Mouse (Mus musculus) kidney, embryonic 16.5 days (tissue): ENCODE measurements around the gene Abcg5. TPM values are rescaled to one million over a fixed set of nuclear protein-coding genes. Genes with fewer than 3 reads are reported as not detected.
A peak's percentile ranks its signal among the peaks of the same experiment; 100 is the strongest.

Experiments used
- ATAC-seq: fragments of 200-750 bp; cut with Nextera tagmentation; 2 replicates; pipeline ENCODE4 v1.8.0; 2017; ENCODE audit warnings: moderate TSS enrichment; ENCODE audit not compliant: low FRiP score, low TSS enrichment
- H3K27ac ChIP-seq: fragments of 300-500 bp; sonication (generic); 2 replicates; pipeline ENCODE4 v1.5.1; 2014; ENCODE audit warnings: low read length
- H3K27me3 ChIP-seq: fragments of 300-500 bp; sonication (generic); 2 replicates; pipeline ENCODE4 v1.6.1; 2014; ENCODE audit warnings: low read length, control low read depth, mixed read lengths; ENCODE audit not compliant: insufficient read depth
- H3K36me3 ChIP-seq: fragments of 300-500 bp; sonication (generic); 2 replicates; pipeline ENCODE4 v1.6.1; 2014; ENCODE audit warnings: low read length, control low read depth, mixed read lengths; ENCODE audit not compliant: insufficient read depth
- H3K4me1 ChIP-seq: fragments of 300-500 bp; sonication (generic); 2 replicates; pipeline ENCODE4 v1.6.1; 2014; ENCODE audit warnings: low read length, control low read depth, mixed read lengths; ENCODE audit not compliant: insufficient read depth
- H3K4me2 ChIP-seq: fragments of 300-500 bp; sonication (generic); replicated peaks from 2 replicates; pipeline ENCODE4 v1.6.1; 2014; ENCODE audit warnings: low read depth, low read length
- H3K4me3 ChIP-seq: fragments of 300-500 bp; sonication (generic); 2 replicates; pipeline ENCODE4 v1.5.1; 2014; ENCODE audit warnings: mild to moderate bottlenecking, low read length
- H3K9ac ChIP-seq: fragments of 300-500 bp; sonication (generic); replicated peaks from 2 replicates; pipeline ENCODE4 v1.6.1; 2014; ENCODE audit warnings: low read length
- H3K9me3 ChIP-seq: fragments of 300-500 bp; sonication (generic); 2 replicates; pipeline ENCODE4 v1.6.1; 2016; ENCODE audit warnings: low read length, control low read depth
- WGBS: fragments of 180-500 bp; shearing (Covaris S2); extraction: QIAGEN DNeasy Blood & Tissue Kit; methylation state at CpG from one replicate; pipeline ENCODE4 v1.1.7; 2014; 5-methylcytosine and 5-hydroxymethylcytosine counted together
- polyA plus RNA-seq: library from polyadenylated mRNA; unstranded; fragments of >200 nt; fragmentation: Nextera tagmentation; extraction: Ambion mirVana; gene quantifications from 2 replicates; pipeline ENCODE4 v1.2.1, GENCODE M21; 2015

The Abcg5 gene
- polyA plus RNA-seq, 1 experiment from 2014 or later = 3.7 TPM

- Histone ChIP-seq H3K27ac (no peak overlapping the region), H3K27me3 (no peaks in the 10 kb centered on the region), H3K36me3 (no peaks in the 10 kb centered on the region), H3K4me1 (peaks cover 35% of the 10 kb centered on the region), H3K4me2 (no peak overlapping the region), H3K9ac (no peak overlapping the region), H3K4me3 (no peak overlapping the region), H3K9me3 (no peaks in the 10 kb centered on the region)
- peak; percentile 44; the same call in 1 of the 2 replicates for ATAC-seq
- 49% methylated on average over 16 of the region's 16 CpGs for WGBS
Observed at GRCm38 (mm10) chr17:84672376-84673369, 10.1 kb downstream of the Abcg5 start.

GRCm38 (mm10) chr17:84667848-84668247, 15.0 kb downstream of the Abcg5 start:
- WGBS = 85% methylated on average over 3 of the region's 3 CpGs

GRCm38 (mm10) chr17:84665691-84666090, 17.1 kb downstream of the Abcg5 start:
- Histone ChIP-seq H3K27ac (peak overlapping the region; percentile 55; the same call in 1 of the 2 replicates), H3K4me2 (peak overlapping the region; percentile 34)
- peak; percentile 81 for ATAC-seq

More at GRCm38 (mm10) chr17:84667848-84668247, 15.0 kb downstream of the Abcg5 start:
- Histone ChIP-seq H3K9me3 (no peaks in the 10 kb centered on the region), H3K4me3 (no peak overlapping the region), H3K36me3 (no peaks in the 10 kb centered on the region), H3K27me3 (no peaks in the 10 kb centered on the region), H3K4me1 (peaks cover 24% of the 10 kb centered on the region), H3K27ac (no peak overlapping the region), H3K4me2 (no peak overlapping the region), H3K9ac (no peak overlapping the region)
- no peak for ATAC-seq

GRCm38 (mm10) chr17:84665053-84665452, 17.8 kb downstream of the Abcg5 start:
- Histone ChIP-seq H3K4me3 (no peak overlapping the region), H3K27me3 (no peaks in the 10 kb centered on the region), H3K27ac (peak overlapping the region; percentile 55), H3K9ac (no peak overlapping the region), H3K4me1 (peaks cover 23% of the 10 kb centered on the region), H3K4me2 (peak overlapping the region; percentile 34; the same call in 1 of the 2 replicates), H3K9me3 (no peaks in the 10 kb centered on the region), H3K36me3 (no peaks in the 10 kb centered on the region)
- 13% methylated on average over 10 of the region's 10 CpGs for WGBS
- ATAC-seq = peak; percentile 69

More at GRCm38 (mm10) chr17:84665691-84666090, 17.1 kb downstream of the Abcg5 start:
- no peaks in the 10 kb centered on the region for H3K27me3 ChIP-seq
- H3K36me3 ChIP-seq = no peaks in the 10 kb centered on the region
- no peaks in the 10 kb centered on the region for H3K9me3 ChIP-seq
- peaks cover 23% of the 10 kb centered on the region for H3K4me1 ChIP-seq
- no peak overlapping the region for H3K9ac ChIP-seq
- 9% methylated on average over 9 of the region's 9 CpGs for WGBS
- H3K4me3 ChIP-seq = no peak overlapping the region

GRCm38 (mm10) chr17:84658951-84659350, 23.9 kb downstream of the Abcg5 start:
- Histone ChIP-seq H3K9ac (no peak overlapping the region), H3K36me3 (no peaks in the 10 kb centered on the region), H3K27ac (no peak overlapping the region), H3K4me1 (peaks cover 24% of the 10 kb centered on the region; the same call in 1 of the 2 replicates), H3K27me3 (no peaks in the 10 kb centered on the region), H3K4me2 (no peak overlapping the region), H3K4me3 (no peak overlapping the region), H3K9me3 (no peaks in the 10 kb centered on the region)
- ATAC-seq = no peak
- 74% methylated on average over 8 of the region's 8 CpGs for WGBS

- Histone ChIP-seq H3K4me2 (no peak overlapping the region), H3K4me3 (no peak overlapping the region), H3K27ac (no peak overlapping the region), H3K27me3 (no peaks in the 10 kb centered on the region), H3K4me1 (peaks cover 24% of the 10 kb centered on the region; the same call in 1 of the 2 replicates), H3K9ac (no peak overlapping the region), H3K36me3 (no peaks in the 10 kb centered on the region; the same call in 1 of the 2 replicates), H3K9me3 (no peaks in the 10 kb centered on the region)
- 31% methylated on average over 5 of the region's 5 CpGs for WGBS
- ATAC-seq = 0 out of 2 replicates have a peak, but pooled peaks have one; percentile 53
Observed at GRCm38 (mm10) chr17:84658195-84658594, 24.6 kb downstream of the Abcg5 start.

- WGBS = 62% methylated on average over 7 of the region's 7 CpGs
- no peaks in the 10 kb centered on the region for H3K9me3 ChIP-seq
- H3K36me3 ChIP-seq = no peaks in the 10 kb centered on the region; the same call in 1 of the 2 replicates
- H3K4me2 ChIP-seq = no peak overlapping the region
- H3K4me3 ChIP-seq = no peak overlapping the region
- peak; percentile 40; the same call in 1 of the 2 replicates for ATAC-seq
- H3K27ac ChIP-seq = no peak overlapping the region; the same call in 1 of the 2 replicates
- H3K27me3 ChIP-seq = no peaks in the 10 kb centered on the region
- H3K9ac ChIP-seq = no peak overlapping the region
- peaks cover 24% of the 10 kb centered on the region; the same call in 1 of the 2 replicates for H3K4me1 ChIP-seq
Observed at GRCm38 (mm10) chr17:84657782-84658181, 25.0 kb downstream of the Abcg5 start.

GRCm38 (mm10) chr17:84657422-84657732, 25.4 kb downstream of the Abcg5 start:
- WGBS = 37% methylated on average over 3 of the region's 3 CpGs

GRCm38 (mm10) chr17:84656653-84657421, 26.0 kb downstream of the Abcg5 start:
- Histone ChIP-seq H3K36me3 (no peaks in the 10 kb centered on the region; the same call in none of the 2 replicates), H3K9ac (no peak overlapping the region), H3K9me3 (no peaks in the 10 kb centered on the region), H3K4me1 (peaks cover 20% of the 10 kb centered on the region; the same call in 1 of the 2 replicates), H3K4me2 (no peak overlapping the region), H3K27ac (no peak overlapping the region), H3K4me3 (no peak overlapping the region), H3K27me3 (no peaks in the 10 kb centered on the region)
- peak; percentile 41; the same call in 1 of the 2 replicates for ATAC-seq
- WGBS = 26% methylated on average over 18 of the region's 19 CpGs

More at GRCm38 (mm10) chr17:84657422-84657732, 25.4 kb downstream of the Abcg5 start:
- ATAC-seq = peak; percentile 58
- Histone ChIP-seq H3K4me1 (peaks cover 24% of the 10 kb centered on the region; the same call in 1 of the 2 replicates), H3K36me3 (no peaks in the 10 kb centered on the region; the same call in 1 of the 2 replicates), H3K4me2 (no peak overlapping the region), H3K27ac (no peak overlapping the region), H3K4me3 (no peak overlapping the region), H3K9ac (no peak overlapping the region), H3K9me3 (no peaks in the 10 kb centered on the region), H3K27me3 (no peaks in the 10 kb centered on the region)
